Mouse (Mus musculus): ENCODE measurements around the gene Gm14151.

DNA sequence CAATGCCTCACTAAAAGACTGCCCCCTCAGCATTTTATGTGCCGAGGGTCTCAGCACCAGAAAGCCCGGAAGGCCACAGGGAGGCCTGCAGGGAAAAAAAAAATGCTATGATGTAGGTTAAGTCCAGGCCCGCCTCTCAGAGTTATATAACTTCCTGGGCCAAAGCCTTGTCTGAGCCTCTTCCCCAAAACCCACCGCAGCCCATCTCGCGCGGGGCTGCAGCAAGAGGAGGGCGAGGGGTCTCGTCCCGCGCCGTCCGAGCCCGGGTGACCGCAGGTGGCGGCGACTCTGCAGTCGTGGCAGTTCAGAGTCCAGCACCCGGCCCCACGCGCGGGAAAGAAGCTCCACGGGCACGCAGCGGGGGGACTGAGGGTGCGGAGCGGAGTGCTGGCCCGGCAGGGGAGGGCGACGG lies 53.3 kb downstream of the Gm14151 start:
- no peak for TF ChIP-seq POLR2AphosphoS2 (IDR thresholded peaks at IDR 0.05; ENCODE audit: low read depth, low read length)
- TF ChIP-seq POLR2A (IDR thresholded peaks at IDR 0.05; ENCODE audit: low read depth, low read length) = no peak
- TF ChIP-seq CTCF (conservative IDR thresholded peaks at IDR 0.05 in 1 of 2, IDR thresholded peaks at IDR 0.05 in 1 of 2; ENCODE audit: low read depth in 2 of 2, low read length in 2 of 2) = no peak
- TF ChIP-seq EP300 (IDR thresholded peaks at IDR 0.05; ENCODE audit: low read length) = no peak
- TF ChIP-seq CHD2 (IDR thresholded peaks at IDR 0.05; ENCODE audit: low read length) = no peak
- TF ChIP-seq TBP (conservative IDR thresholded peaks at IDR 0.05; ENCODE audit: low read depth, low read length) = no peak
- TF ChIP-seq GABPA (IDR thresholded peaks at IDR 0.05; ENCODE audit: insufficient replicate concordance, low read depth, low read length) = no peak
- no peak for TF ChIP-seq CHD1 (IDR thresholded peaks at IDR 0.05; ENCODE audit: low read depth, low read length)
- no peak for TF ChIP-seq UBTF (IDR thresholded peaks at IDR 0.05; ENCODE audit: low read depth, low read length)
- no peak for TF ChIP-seq MAX (IDR thresholded peaks at IDR 0.05; ENCODE audit: low read length)
- no peak for TF ChIP-seq USF1 (IDR thresholded peaks at IDR 0.05; ENCODE audit: low read depth, low read length)
- TF ChIP-seq HCFC1 (IDR thresholded peaks at IDR 0.05; ENCODE audit: low read depth, low read length) = no peak
- no peak for TF ChIP-seq MEF2A (IDR thresholded peaks at IDR 0.05; ENCODE audit: borderline replicate concordance, low read depth, low read length)
